Mouse (Mus musculus) lung, adult 2 months (tissue): ENCODE measurements at regions not wholly inside any gene's neighbourhood (a gene's known extent, or its start where the extent isn't known, plus 50 kb on each side); places are given as distances from the start of the nearest gene placed in this dataset.

Experiments used
- CTCF ChIP-seq: fragments of 200-500 bp; IDR thresholded peaks from 2 replicates; pipeline ENCODE4 v1.5.1; 2011; ENCODE audit warnings: mild to moderate bottlenecking, low read length, control low read depth; ENCODE audit not compliant: insufficient read depth
- POLR2A ChIP-seq: fragments of 200-500 bp; IDR thresholded peaks from 2 replicates; pipeline ENCODE4 v1.6.1; 2011; ENCODE audit warnings: low read depth, mild to moderate bottlenecking, control low read depth, low read length, borderline replicate concordance; ENCODE audit errors: extremely low read depth

- TF ChIP-seq POLR2A: no peak
- no peak for TF ChIP-seq CTCF
These were observed 220.3 kb upstream of the Cdh5 start for GRCm38 (mm10) chr8:103881146-103881486.
